Mouse (Mus musculus) liver, embryonic 15.5 days (tissue): ENCODE data around the gene Pdgfb. TPM values are rescaled to one million over a fixed set of nuclear protein-coding genes. Genes with fewer than 3 reads are reported as not detected.

Experiments used
- ATAC-seq: fragments of 200-750 bp; cut with Nextera tagmentation; 2 replicates; pipeline ENCODE4 v1.8.0; 2017; ENCODE audit warnings: moderate number of reproducible peaks, mild to moderate bottlenecking, moderate library complexity; ENCODE audit not compliant: insufficient read depth
- H3K27ac ChIP-seq: fragments of 300-500 bp; sonication (generic); replicated peaks from 2 replicates; pipeline ENCODE4 v1.5.1; 2015; ENCODE audit warnings: mild to moderate bottlenecking, inconsistent platforms
- H3K27me3 ChIP-seq: fragments of 300-500 bp; sonication (generic); 2 replicates; pipeline ENCODE4 v1.6.1; 2015; ENCODE audit warnings: mild to moderate bottlenecking, inconsistent platforms
- H3K36me3 ChIP-seq: fragments of 300-500 bp; sonication (generic); replicated peaks from 2 replicates; pipeline ENCODE4 v1.6.1; 2015; ENCODE audit warnings: moderate library complexity, mild to moderate bottlenecking, inconsistent platforms
- H3K4me1 ChIP-seq: fragments of 300-500 bp; sonication (generic); replicated peaks from 2 replicates; pipeline ENCODE4 v1.6.1; 2015; ENCODE audit warnings: inconsistent platforms
- H3K4me2 ChIP-seq: fragments of 300-500 bp; sonication (generic); 2 replicates; pipeline ENCODE4 v1.6.1; 2015; ENCODE audit warnings: moderate library complexity, mild to moderate bottlenecking, inconsistent platforms
- H3K4me3 ChIP-seq: fragments of 300-500 bp; sonication (generic); replicated peaks from 2 replicates; pipeline ENCODE4 v1.5.1; 2015; ENCODE audit warnings: mild to moderate bottlenecking, inconsistent platforms
- H3K9ac ChIP-seq: fragments of 300-500 bp; sonication (generic); 2 replicates; pipeline ENCODE4 v1.6.1; 2015; ENCODE audit warnings: moderate library complexity, mild to moderate bottlenecking, inconsistent platforms
- H3K9me3 ChIP-seq: fragments of 300-500 bp; sonication (generic); replicated peaks from 2 replicates; pipeline ENCODE4 v1.6.1; 2016; ENCODE audit warnings: inconsistent platforms
- WGBS: fragments of 180-500 bp; shearing (Covaris S2); methylation state at CpG from one replicate; pipeline ENCODE4 v1.1.7; 2015; ENCODE audit warnings: mixed read lengths; ENCODE audit not compliant: insufficient replicate concordance; 5-methylcytosine and 5-hydroxymethylcytosine counted together
- microRNA-seq: library from miRNA; unstranded; fragments of <30 nt; microRNA quantifications from one replicate; pipeline ENCODE4, GENCODE M21; 2016
- polyA plus RNA-seq: library from polyadenylated mRNA; unstranded; fragments of >200 nt; fragmentation: Nextera tagmentation; extraction: Ambion mirVana; gene quantifications from 2 replicates; pipeline ENCODE4 v1.2.1, GENCODE M21; 2015

Gene Pdgfb
- polyA plus RNA-seq, 1 experiment from 2014 or later: 0.51 TPM

DNA sequence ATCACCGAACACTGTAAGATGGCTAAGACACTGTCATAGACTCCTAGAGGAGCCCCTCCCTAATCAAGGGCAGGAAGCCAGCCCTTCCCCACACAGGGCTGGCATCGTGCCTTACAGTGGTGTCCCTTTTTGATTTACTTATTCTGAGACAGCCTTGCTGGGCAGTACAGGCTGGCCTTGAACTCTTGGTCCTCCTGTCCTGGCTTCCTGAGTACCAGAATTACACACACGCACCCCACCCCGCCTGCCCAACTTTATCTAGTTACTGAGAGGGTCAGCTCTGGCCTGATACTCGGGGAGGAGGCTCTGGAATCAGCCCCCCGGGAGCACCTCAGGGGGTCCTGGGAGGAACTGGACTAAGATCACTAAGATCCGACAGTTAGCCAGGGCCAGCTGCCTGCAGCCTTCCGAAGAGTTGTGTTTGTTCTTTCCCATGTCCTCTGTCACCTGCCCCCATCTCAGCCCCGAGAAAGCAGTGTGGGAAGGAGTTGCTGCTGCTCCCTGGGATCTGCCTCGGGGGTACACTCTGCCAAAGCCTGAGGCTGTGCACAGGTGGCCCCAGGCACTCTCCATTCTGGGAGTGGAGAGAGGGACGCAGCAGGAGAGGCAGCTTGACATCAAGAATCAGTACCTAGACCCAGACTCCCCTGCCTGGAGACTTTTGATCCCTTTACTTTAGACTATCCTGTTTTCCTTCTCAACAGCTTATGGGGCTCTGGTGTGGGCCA lies 62.1 kb downstream of the Pdgfb start:
- no peak overlapping the region for H3K4me2 ChIP-seq
- H3K9me3 ChIP-seq: no peaks in the 10 kb centered on the region
- peaks cover 10% of the 10 kb centered on the region for H3K4me1 ChIP-seq
- no peak overlapping the region for H3K9ac ChIP-seq
- peaks cover 29% of the 10 kb centered on the region for H3K27me3 ChIP-seq
- H3K36me3 ChIP-seq: no peaks in the 10 kb centered on the region
- H3K4me3 ChIP-seq: no peak overlapping the region
- no peak for ATAC-seq
- no peak overlapping the region for H3K27ac ChIP-seq
- WGBS: 42% methylated on average over 11 of the region's 11 CpGs

DNA sequence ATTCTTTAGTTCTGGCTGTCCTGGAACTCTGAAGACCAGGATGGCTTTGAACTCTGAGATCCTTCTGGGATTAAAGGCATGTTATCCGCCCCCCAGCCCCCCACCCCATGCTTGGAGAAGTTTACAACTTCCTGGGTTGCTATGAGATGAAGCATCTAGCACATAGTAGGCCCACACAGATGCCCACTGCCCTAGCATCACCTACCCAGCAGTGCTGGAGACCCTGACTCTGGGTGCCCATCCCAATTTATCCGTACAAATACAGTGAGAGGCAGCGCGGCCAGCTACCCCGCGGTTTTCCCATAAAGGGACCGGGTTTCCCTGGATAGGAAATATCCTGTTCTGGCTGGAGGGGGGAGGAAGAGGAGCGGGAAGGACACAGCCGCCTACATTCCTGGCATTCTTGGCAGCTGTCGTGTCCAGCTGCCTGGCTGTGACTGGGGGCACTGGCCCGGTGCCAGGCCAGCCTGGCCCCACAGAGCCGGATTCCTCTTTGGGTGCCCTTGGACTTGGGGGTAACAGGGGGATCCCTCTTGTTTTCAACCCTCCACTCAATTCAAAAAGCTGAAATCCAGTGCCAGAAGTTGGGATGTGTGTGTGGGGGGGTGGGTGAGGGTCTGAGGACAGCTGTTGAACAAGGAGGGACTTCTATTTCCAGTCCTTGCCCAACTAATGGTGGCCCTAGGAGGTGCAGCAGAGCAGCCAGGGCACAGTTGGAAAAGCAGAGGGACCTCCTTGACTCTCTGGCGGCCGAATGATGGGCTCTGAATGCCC lies 62.9 kb downstream of the Pdgfb start:
- ATAC-seq: no peak
- H3K4me1 ChIP-seq: peaks cover 10% of the 10 kb centered on the region
- H3K9me3 ChIP-seq: no peaks in the 10 kb centered on the region
- peaks cover 29% of the 10 kb centered on the region for H3K27me3 ChIP-seq
- H3K9ac ChIP-seq: no peak overlapping the region
- WGBS: 61% methylated on average over 14 of the region's 14 CpGs
- H3K36me3 ChIP-seq: no peaks in the 10 kb centered on the region
- no peak overlapping the region for H3K4me2 ChIP-seq
- no peak overlapping the region for H3K4me3 ChIP-seq
- no peak overlapping the region for H3K27ac ChIP-seq

DNA sequence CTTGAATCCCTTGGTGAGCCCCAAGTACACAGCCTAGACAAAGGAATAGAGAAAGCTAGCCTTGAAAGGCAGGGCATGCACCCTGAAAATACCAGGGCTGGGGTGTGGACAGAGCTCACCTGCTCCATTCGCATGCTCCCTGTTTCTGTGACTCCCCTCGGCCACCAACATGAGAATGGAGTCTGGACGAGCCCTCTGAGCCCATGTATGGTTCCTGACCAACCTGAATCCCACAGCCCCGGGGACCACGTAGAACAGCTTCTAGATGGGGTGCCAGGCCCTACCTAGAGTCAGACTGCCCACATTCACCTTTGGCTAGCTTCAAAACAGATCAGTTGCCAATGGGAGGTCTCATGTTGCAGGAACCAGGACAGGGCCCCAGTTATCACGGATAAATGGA lies 63.6 kb downstream of the Pdgfb start:
- no peak for ATAC-seq
- no peak overlapping the region for H3K27ac ChIP-seq
- no peak overlapping the region for H3K4me2 ChIP-seq
- peaks cover 29% of the 10 kb centered on the region for H3K27me3 ChIP-seq
- 62% methylated on average over 6 of the region's 6 CpGs for WGBS
- H3K4me3 ChIP-seq: no peak overlapping the region
- H3K9me3 ChIP-seq: no peaks in the 10 kb centered on the region
- H3K9ac ChIP-seq: no peak overlapping the region
- H3K4me1 ChIP-seq: peaks cover 10% of the 10 kb centered on the region
- no peaks in the 10 kb centered on the region for H3K36me3 ChIP-seq

- no peaks in the 10 kb centered on the region for H3K36me3 ChIP-seq
- WGBS: 6% methylated on average over 24 of the region's 24 CpGs
- no peak for ATAC-seq
- H3K9me3 ChIP-seq: no peaks in the 10 kb centered on the region
- H3K4me2 ChIP-seq: peak overlapping the region; percentile 51
- H3K27ac ChIP-seq: no peak overlapping the region
- no peak overlapping the region for H3K4me3 ChIP-seq
- no peak overlapping the region for H3K9ac ChIP-seq
- H3K4me1 ChIP-seq: peaks cover 10% of the 10 kb centered on the region
- H3K27me3 ChIP-seq: peaks cover 29% of the 10 kb centered on the region
Measured at GRCm38 (mm10) chr15:79950250-79951025, 64.3 kb downstream of the Pdgfb start.

DNA sequence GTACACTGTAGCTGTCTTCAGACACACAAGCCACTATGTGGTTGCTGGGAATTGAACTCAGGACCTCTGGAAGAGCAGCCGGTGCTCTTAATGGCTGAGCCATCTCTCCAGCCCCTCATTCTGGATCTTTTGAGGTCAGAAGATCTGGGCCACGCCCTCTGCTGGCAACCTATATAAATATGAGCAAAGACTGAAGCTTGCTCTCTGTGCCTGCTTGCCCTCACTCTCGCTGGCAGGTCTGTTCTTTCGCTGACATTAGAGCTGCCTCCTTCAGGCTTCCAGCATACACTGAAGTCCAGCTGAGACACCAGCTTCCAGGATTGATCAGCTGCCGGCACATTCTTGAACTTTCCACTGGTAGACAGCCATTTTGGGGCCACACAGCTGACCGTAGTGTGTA lies 67.1 kb downstream of the Pdgfb start:
- Histone ChIP-seq H3K9me3 (no peaks in the 10 kb centered on the region), H3K36me3 (no peaks in the 10 kb centered on the region), H3K4me1 (peaks cover 10% of the 10 kb centered on the region), H3K27ac (no peak overlapping the region), H3K9ac (no peak overlapping the region), H3K4me3 (no peak overlapping the region), H3K4me2 (no peak overlapping the region), H3K27me3 (peaks cover 41% of the 10 kb centered on the region)
- no peak for ATAC-seq
- WGBS: 61% methylated on average over 6 of the region's 6 CpGs

- 63% methylated on average over 9 of the region's 9 CpGs for WGBS
- no peak overlapping the region for H3K4me2 ChIP-seq
- no peaks in the 10 kb centered on the region for H3K36me3 ChIP-seq
- peaks cover 10% of the 10 kb centered on the region for H3K4me1 ChIP-seq
- no peak overlapping the region for H3K9ac ChIP-seq
- no peak for ATAC-seq
- H3K27ac ChIP-seq: no peak overlapping the region
- no peaks in the 10 kb centered on the region for H3K9me3 ChIP-seq
- H3K4me3 ChIP-seq: no peak overlapping the region
- peaks cover 38% of the 10 kb centered on the region for H3K27me3 ChIP-seq
Measured at GRCm38 (mm10) chr15:79946790-79947189, 68.0 kb downstream of the Pdgfb start.

GRCm38 (mm10) chr15:79946022-79946421 lies 68.8 kb downstream of the Pdgfb start:
- peaks cover 31% of the 10 kb centered on the region for H3K27me3 ChIP-seq
- no peaks in the 10 kb centered on the region for H3K36me3 ChIP-seq
- no peak overlapping the region for H3K27ac ChIP-seq
- WGBS: 3% methylated on average over 4 of the region's 4 CpGs
- peaks cover 6% of the 10 kb centered on the region for H3K4me1 ChIP-seq
- H3K9ac ChIP-seq: no peak overlapping the region
- H3K9me3 ChIP-seq: no peaks in the 10 kb centered on the region
- H3K4me3 ChIP-seq: no peak overlapping the region
- ATAC-seq: peak; percentile 54; the same call in 1 of the 2 replicates
- no peak overlapping the region for H3K4me2 ChIP-seq

Small RNA genes within 50 kb of the gene (microRNA-seq; reads per million reads assigned to microRNA genes)
- not detected for gene Mir7213

Other genes with a start within 250 kb of the Pdgfb start
- 7.7 and 9.0 TPM in 2 replicates for gene Dnal4, start 237.1 kb downstream of the Pdgfb start, polyA plus RNA-seq
- gene Nptxr, start 210.2 kb downstream of the Pdgfb start, polyA plus RNA-seq: 0.08 and 0.17 TPM in 2 replicates
- gene Npcd, start 180.7 kb downstream of the Pdgfb start, polyA plus RNA-seq: not detected in 2 replicates
- gene Cbx6, start 180.3 kb downstream of the Pdgfb start, polyA plus RNA-seq: 6.7 and 8.1 TPM in 2 replicates
- gene Apobec3, start 123.3 kb downstream of the Pdgfb start, polyA plus RNA-seq: 33.5 and 34.5 TPM in 2 replicates
- 0.97 and 1.4 TPM in 2 replicates for gene Cbx7, start 43.9 kb downstream of the Pdgfb start, polyA plus RNA-seq
- 12.7 and 13.0 TPM in 2 replicates for gene Syngr1, start 76.4 kb upstream of the Pdgfb start, polyA plus RNA-seq
- gene Rpl3, start 76.9 kb upstream of the Pdgfb start, polyA plus RNA-seq: 539 and 552 TPM in 2 replicates
- gene Tab1, start 118.2 kb upstream of the Pdgfb start, polyA plus RNA-seq: 11.0 and 12.7 TPM in 2 replicates
- 0.54 and 0.55 TPM in 2 replicates for gene Mgat3, start 158.7 kb upstream of the Pdgfb start, polyA plus RNA-seq
- 16.2 and 17.0 TPM in 2 replicates for gene Mief1, start 219.0 kb upstream of the Pdgfb start, polyA plus RNA-seq
- not detected in 2 replicates for gene AC140267.1, start 220.9 kb upstream of the Pdgfb start, polyA plus RNA-seq
- gene Atf4, start 240.2 kb upstream of the Pdgfb start, polyA plus RNA-seq: 130 and 134 TPM in 2 replicates
- gene Rps19bp1, start 249.3 kb upstream of the Pdgfb start, polyA plus RNA-seq: 24.4 and 26.2 TPM in 2 replicates